Mouse (Mus musculus) limb, embryonic 14.5 days (tissue): ENCODE results near the gene Psmc5. TPM values are rescaled to one million over a fixed set of nuclear protein-coding genes. Genes with fewer than 3 reads are reported as not detected.
A peak's percentile ranks its signal among the peaks of the same experiment; 100 is the strongest.

Experiments used
- ATAC-seq: fragments of 200-750 bp; cut with Nextera tagmentation; 2 replicates; pipeline ENCODE4 v1.8.0; 2017; ENCODE audit warnings: low read depth, moderate number of reproducible peaks, moderate TSS enrichment; ENCODE audit not compliant: low FRiP score
- DNase-seq: peaks from one replicate; pipeline ENCODE4 v3.0.0-alpha.2; 2015; ENCODE audit warnings: low spot score
- H3K27ac ChIP-seq: fragments of 300-500 bp; sonication (generic); replicated peaks from 2 replicates; pipeline ENCODE4 v1.5.1; 2014; ENCODE audit warnings: low read depth, mild to moderate bottlenecking, low read length, moderate library complexity, mixed read lengths
- H3K27me3 ChIP-seq: fragments of 300-500 bp; sonication (generic); 2 replicates; pipeline ENCODE4 v1.6.1; 2014; ENCODE audit warnings: low read length, mixed read lengths; ENCODE audit not compliant: control insufficient read depth, insufficient read depth
- H3K36me3 ChIP-seq: fragments of 300-500 bp; sonication (generic); 2 replicates; pipeline ENCODE4 v1.6.1; 2014; ENCODE audit warnings: mild to moderate bottlenecking, low read length, moderate library complexity, mixed read lengths; ENCODE audit not compliant: control insufficient read depth, insufficient read depth
- H3K4me1 ChIP-seq: fragments of 300-500 bp; sonication (generic); 2 replicates; pipeline ENCODE4 v1.6.1; 2014; ENCODE audit warnings: antibody characterized with exemption, low read length, mixed read lengths; ENCODE audit not compliant: control insufficient read depth, insufficient read depth
- H3K4me2 ChIP-seq: fragments of 300-500 bp; sonication (generic); replicated peaks from 2 replicates; pipeline ENCODE4 v1.6.1; 2014; ENCODE audit warnings: low read depth, mild to moderate bottlenecking, low read length, moderate library complexity; ENCODE audit not compliant: severe bottlenecking
- H3K4me3 ChIP-seq: fragments of 300-500 bp; sonication (generic); replicated peaks from 2 replicates; pipeline ENCODE4 v1.5.1; 2014; ENCODE audit warnings: low read length
- H3K9ac ChIP-seq: fragments of 300-500 bp; sonication (generic); 2 replicates; pipeline ENCODE4 v1.6.1; 2014; ENCODE audit warnings: mild to moderate bottlenecking, low read depth, low read length, moderate library complexity; ENCODE audit not compliant: severe bottlenecking
- H3K9me3 ChIP-seq: fragments of 300-500 bp; sonication (generic); 2 replicates; pipeline ENCODE4 v1.6.1; 2016; ENCODE audit warnings: low read length; ENCODE audit not compliant: control insufficient read depth
- POLR2A ChIP-seq: fragments of 200-500 bp; IDR thresholded peaks from 2 replicates; pipeline ENCODE4 v1.8.0; 2012; ENCODE audit warnings: inconsistent platforms, mild to moderate bottlenecking, moderate library complexity, borderline replicate concordance; ENCODE audit not compliant: insufficient read depth, insufficient read length; ENCODE audit errors: extremely low read depth
- WGBS: fragments of 180-500 bp; shearing (Covaris S2); extraction: QIAGEN DNeasy Blood & Tissue Kit; methylation state at CpG from one replicate; pipeline ENCODE4 v1.1.7; 2014; 5-methylcytosine and 5-hydroxymethylcytosine counted together
- polyA plus RNA-seq, 2 experiments: library from polyadenylated mRNA; depleted of rRNA in 1 of 2; stranded (reverse) in 1 of 2; unstranded in 1 of 2; fragments of >200 nt; fragmentation: Nextera tagmentation in 1 of 2; extraction: Ambion mirVana in 1 of 2; gene quantifications; 2 replicates each; pipeline versions ENCODE4 v1.2.1 to v1.2.3; 2012 to 2014

Gene Psmc5
- polyA plus RNA-seq, 2 experiments = 186 to 244 TPM

DNA sequence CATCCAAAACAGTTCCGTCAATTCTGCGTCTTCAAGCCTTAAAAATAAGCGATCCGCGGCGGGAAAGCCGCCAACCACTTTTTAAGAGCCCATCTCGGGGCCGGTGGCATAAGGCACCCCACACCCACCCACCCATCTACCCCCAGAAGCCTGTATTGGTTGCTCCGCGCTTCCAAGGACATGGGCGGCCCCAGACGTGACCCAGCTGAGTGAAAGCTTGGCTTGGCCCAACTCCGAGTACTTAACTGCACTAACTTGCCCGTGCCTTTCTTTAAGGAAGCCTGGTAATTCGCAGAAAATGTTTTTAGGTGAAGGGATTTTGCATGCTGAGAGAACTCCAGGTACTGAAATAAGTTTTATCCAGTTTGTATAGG lies 17.3 kb downstream of the Psmc5 start:
- no peak for DNase-seq
- H3K4me2 ChIP-seq = peak overlapping the region; percentile 79
- WGBS = 7% methylated on average over 16 of the region's 16 CpGs

DNA sequence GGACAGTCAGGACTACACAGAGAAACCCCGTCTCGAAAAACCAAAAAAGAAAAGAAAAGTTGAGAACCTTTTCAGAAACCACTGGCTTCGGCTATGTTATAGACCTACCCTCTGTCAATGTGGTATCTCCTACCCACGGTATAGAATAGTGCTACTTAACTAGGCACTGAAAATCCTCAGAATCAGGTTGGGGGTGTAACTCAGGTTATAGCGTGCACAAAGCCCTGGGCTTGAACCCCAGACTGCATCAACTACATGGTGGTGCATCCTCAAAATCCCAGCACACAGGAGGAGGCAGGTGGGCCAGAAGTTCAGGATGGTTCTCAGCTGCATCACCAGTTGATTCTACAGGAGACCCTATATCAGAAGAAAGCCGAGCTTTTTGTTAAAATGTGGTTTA lies 17.9 kb downstream of the Psmc5 start:
- WGBS = 94% methylated on average over 6 of the region's 6 CpGs
- peak overlapping the region; percentile 79; the same call in 1 of the 2 replicates for H3K4me2 ChIP-seq
- TF ChIP-seq POLR2A = no peak
- ATAC-seq (no peak), DNase-seq (no peak)
- H3K36me3 ChIP-seq = no peaks in the 10 kb centered on the region
- peaks cover 34% of the 10 kb centered on the region for H3K4me1 ChIP-seq
- H3K27ac ChIP-seq = peak overlapping the region; percentile 86
- peak overlapping the region; percentile 98 for H3K4me3 ChIP-seq
- no peaks in the 10 kb centered on the region for H3K9me3 ChIP-seq
- H3K27me3 ChIP-seq = no peaks in the 10 kb centered on the region
- H3K9ac ChIP-seq = no peak overlapping the region

More for the DNA sequence above, 17.3 kb downstream of the Psmc5 start:
- Histone ChIP-seq H3K4me1 (peaks cover 39% of the 10 kb centered on the region), H3K36me3 (no peaks in the 10 kb centered on the region; the same call in 1 of the 2 replicates), H3K9ac (peak overlapping the region; percentile 64), H3K9me3 (no peaks in the 10 kb centered on the region), H3K4me3 (peak overlapping the region; percentile 98), H3K27ac (peak overlapping the region; percentile 86), H3K27me3 (no peaks in the 10 kb centered on the region)
- no peak for ATAC-seq
- TF ChIP-seq POLR2A = no peak

DNA sequence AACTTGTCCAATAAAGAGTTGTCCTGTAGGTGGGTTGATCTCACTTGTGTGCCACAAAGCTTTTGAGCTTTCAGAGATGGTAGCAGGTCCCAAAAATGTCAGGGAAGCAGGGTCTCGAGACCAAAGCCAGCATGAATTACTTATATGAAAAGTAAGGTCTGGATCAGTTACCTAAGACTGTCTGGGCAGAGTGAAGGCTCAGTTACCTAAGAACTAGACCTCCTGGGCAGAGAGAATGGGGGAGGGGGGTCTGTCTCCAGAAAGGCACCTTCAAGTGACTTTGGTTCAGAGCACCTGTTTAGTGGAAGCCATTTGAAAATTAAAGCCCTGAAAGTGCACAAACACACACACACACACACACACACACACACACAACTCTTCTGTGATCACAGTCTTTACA lies 18.4 kb downstream of the Psmc5 start:
- peak overlapping the region; percentile 67 for H3K27ac ChIP-seq
- no peak overlapping the region for H3K9ac ChIP-seq
- ATAC-seq (no peak), DNase-seq (no peak)
- peaks cover 29% of the 10 kb centered on the region for H3K4me1 ChIP-seq
- TF ChIP-seq POLR2A = no peak
- no peak overlapping the region for H3K4me3 ChIP-seq
- H3K27me3 ChIP-seq = no peaks in the 10 kb centered on the region
- 67% methylated on average over 1 of the region's 1 CpGs for WGBS
- H3K36me3 ChIP-seq = no peaks in the 10 kb centered on the region
- no peaks in the 10 kb centered on the region for H3K9me3 ChIP-seq
- no peak overlapping the region for H3K4me2 ChIP-seq

DNA sequence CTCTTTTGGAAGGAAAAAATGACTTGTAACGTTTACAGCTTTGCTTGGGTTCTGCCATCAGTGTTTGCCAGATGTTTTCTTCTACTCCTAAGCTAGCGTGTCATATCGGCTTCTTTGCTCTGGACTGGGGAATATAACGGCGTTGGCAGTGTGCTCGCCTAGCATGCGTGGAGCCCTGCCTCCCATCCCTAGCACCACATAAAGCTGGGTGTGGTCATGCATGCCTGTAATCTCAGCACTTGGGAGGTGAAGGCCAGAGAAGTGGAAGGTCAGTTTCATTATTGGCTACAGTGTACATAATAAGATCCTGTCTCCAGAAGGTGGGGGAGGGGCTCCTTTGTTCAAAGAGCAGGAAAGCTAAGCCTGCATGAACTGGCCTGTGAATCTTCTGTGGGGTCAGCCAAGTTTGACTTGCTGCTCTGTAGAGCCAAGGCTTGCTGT lies 19.0 kb downstream of the Psmc5 start:
- H3K27ac ChIP-seq = peak overlapping the region; percentile 67
- no peak for TF ChIP-seq POLR2A
- H3K36me3 ChIP-seq = no peaks in the 10 kb centered on the region
- no peak overlapping the region for H3K4me2 ChIP-seq
- WGBS = 34% methylated on average over 7 of the region's 7 CpGs
- peaks cover 25% of the 10 kb centered on the region for H3K4me1 ChIP-seq
- DNase-seq (peak; percentile 75), ATAC-seq (no peak)
- H3K4me3 ChIP-seq = no peak overlapping the region
- no peak overlapping the region for H3K9ac ChIP-seq
- H3K9me3 ChIP-seq = no peaks in the 10 kb centered on the region
- no peaks in the 10 kb centered on the region for H3K27me3 ChIP-seq

DNA sequence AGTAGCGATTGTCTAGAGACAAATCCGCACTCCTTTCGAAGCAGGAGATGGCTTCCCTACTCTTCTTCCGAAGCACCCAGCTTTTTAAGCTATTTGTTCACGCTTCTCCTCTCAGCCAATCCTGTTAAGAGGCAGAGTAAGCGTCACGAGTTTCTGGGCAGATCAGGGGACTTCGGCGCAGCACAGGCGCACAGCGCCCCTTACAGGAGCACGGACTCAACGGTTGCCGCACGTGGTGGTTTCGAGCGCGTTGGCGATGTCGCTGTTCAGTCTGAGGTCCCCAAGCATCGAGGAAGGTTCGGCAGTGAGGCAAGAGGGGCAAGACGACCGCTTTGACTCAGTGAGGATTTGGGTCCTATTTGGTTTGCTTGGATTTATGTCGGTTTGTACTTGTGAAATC lies 20.5 kb downstream of the Psmc5 start, which contains the start of gene Tcam1:
TSS of gene Tcam1 (plus strand) at position 219 of the 400 bp plus-strand sequence.
- Histone ChIP-seq H3K27me3 (no peaks in the 10 kb centered on the region), H3K9me3 (no peaks in the 10 kb centered on the region), H3K27ac (peak within 1 kb of the TSS; percentile 67; the same call in 1 of the 2 replicates), H3K4me1 (peaks cover 14% of the 10 kb centered on the region), H3K4me2 (peak within 1 kb of the TSS; percentile 47), H3K9ac (peak within 1 kb of the TSS; percentile 21; the same call in 1 of the 2 replicates), H3K4me3 (peak within 1 kb of the TSS; percentile 17), H3K36me3 (no peaks in the 10 kb centered on the region)
- DNase-seq = peak; percentile 91
- 3% methylated on average over 25 of the region's 25 CpGs for WGBS
- TF ChIP-seq POLR2A = no peak
- peak; percentile 61 for ATAC-seq
